Mouse (Mus musculus): ENCODE results near the gene Stmnd1. TPM values are rescaled to one million over a fixed set of nuclear protein-coding genes. Genes with fewer than 3 reads are reported as not detected.
A peak's percentile ranks its signal among the peaks of the same experiment; 100 is the strongest.
"Not testable (repeated sequence)": the region's sequence is repeated elsewhere in the genome, so short reads cannot be mapped to it uniquely, and the experiment has no call there.

The Stmnd1 gene
- not detected in 2 replicates for polyA plus RNA-seq (2016; fragmentation: Nextera tagmentation; extraction: Ambion mirVana)

GRCm38 (mm10) chr13:46273453-46274110 is at the start of gene Stmnd1:
Gene Stmnd1 (plus strand): TSS chr13:46273721.
- peak within 1 kb of the TSS; percentile 67 for H3K27ac ChIP-seq (replicated peaks)
- no peaks in the 10 kb centered on the region for H3K36me3 ChIP-seq
- peaks cover 27% of the 10 kb centered on the region for H3K4me1 ChIP-seq
- WGBS: 21% methylated on average over 8 of the region's 8 CpGs
- peak within 1 kb of the TSS; percentile 46 for H3K4me3 ChIP-seq
- H3K9me3 ChIP-seq (replicated peaks): no peaks in the 10 kb centered on the region
- H3K27me3 ChIP-seq (ENCODE audit: low read depth, poor library complexity, severe bottlenecking): no peaks in the 10 kb centered on the region; the same call in 1 of the 2 replicates
- DNase-seq (ENCODE audit: low spot score): peak; percentile 40

- Histone ChIP-seq H3K9me3 (replicated peaks) (no peaks in the 10 kb centered on the region; the same call in 1 of the 2 replicates), H3K27me3 (ENCODE audit: low read depth, poor library complexity, severe bottlenecking) (no peaks in the 10 kb centered on the region), H3K4me3 (no peak overlapping the region), H3K27ac (replicated peaks) (no peak overlapping the region), H3K4me1 (peaks cover 6% of the 10 kb centered on the region; the same call in 1 of the 2 replicates), H3K36me3 (no peaks in the 10 kb centered on the region)
- 59% methylated on average over 2 of the region's 2 CpGs for WGBS
- DNase-seq (ENCODE audit: low spot score): no peak
Measured at GRCm38 (mm10) chr13:46226956-46227355, 46.6 kb upstream of the Stmnd1 start.

DNA sequence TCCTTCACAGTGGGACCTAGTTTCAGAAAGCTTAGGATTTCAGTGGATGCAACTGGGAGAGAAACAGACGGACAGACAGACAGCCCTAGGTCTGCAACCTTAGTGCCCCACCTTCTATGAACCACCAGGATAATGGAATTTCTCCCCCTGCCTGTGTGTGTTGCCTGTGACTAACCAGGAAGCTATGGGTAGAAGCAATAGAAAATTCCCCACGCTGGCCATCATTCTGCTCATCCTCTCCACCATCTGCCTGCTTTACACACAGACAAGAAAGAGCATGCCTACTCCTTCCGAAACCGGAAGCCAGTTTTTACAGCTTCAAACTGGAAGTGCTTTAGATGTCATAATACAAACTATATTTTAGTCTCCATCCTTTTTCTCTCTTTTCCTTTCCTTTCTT is 46.0 kb upstream of the Stmnd1 start:
- no peaks in the 10 kb centered on the region; the same call in 1 of the 2 replicates for H3K9me3 ChIP-seq (replicated peaks)
- H3K4me3 ChIP-seq: no peak overlapping the region
- no peaks in the 10 kb centered on the region for H3K36me3 ChIP-seq
- no peak for DNase-seq (ENCODE audit: low spot score)
- H3K4me1 ChIP-seq: peaks cover 6% of the 10 kb centered on the region; the same call in 1 of the 2 replicates
- 89% methylated on average over 4 of the region's 4 CpGs for WGBS
- no peak overlapping the region for H3K27ac ChIP-seq (replicated peaks)
- no peaks in the 10 kb centered on the region for H3K27me3 ChIP-seq (ENCODE audit: low read depth, poor library complexity, severe bottlenecking)

DNA sequence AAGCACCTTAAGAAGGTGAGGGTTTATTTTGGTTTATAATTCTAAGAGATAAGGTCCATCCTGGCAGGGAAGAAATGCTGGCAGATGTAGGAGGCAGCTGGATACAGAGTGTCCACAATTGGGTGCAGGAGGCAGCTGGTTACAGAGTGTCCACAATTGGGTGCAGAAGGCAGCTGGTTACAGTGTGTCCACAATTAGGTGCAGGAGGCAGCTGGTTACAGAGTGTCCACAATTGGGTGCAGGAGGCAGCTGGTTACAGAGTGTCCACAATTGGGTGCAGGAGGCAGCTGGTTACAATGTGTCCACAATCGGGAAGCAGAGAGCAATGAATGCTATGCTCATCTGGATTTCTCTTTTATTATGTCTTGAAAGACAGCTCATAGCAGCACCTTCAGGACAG is 44.8 kb upstream of the Stmnd1 start:
- DNase-seq (ENCODE audit: low spot score); H3K4me3 ChIP-seq; H3K27ac ChIP-seq (replicated peaks); H3K4me1 ChIP-seq; H3K36me3 ChIP-seq; H3K27me3 ChIP-seq (ENCODE audit: low read depth, poor library complexity, severe bottlenecking); H3K9me3 ChIP-seq (replicated peaks): not testable (repeated sequence)
- WGBS: 89% methylated on average over 1 of the region's 1 CpGs

DNA sequence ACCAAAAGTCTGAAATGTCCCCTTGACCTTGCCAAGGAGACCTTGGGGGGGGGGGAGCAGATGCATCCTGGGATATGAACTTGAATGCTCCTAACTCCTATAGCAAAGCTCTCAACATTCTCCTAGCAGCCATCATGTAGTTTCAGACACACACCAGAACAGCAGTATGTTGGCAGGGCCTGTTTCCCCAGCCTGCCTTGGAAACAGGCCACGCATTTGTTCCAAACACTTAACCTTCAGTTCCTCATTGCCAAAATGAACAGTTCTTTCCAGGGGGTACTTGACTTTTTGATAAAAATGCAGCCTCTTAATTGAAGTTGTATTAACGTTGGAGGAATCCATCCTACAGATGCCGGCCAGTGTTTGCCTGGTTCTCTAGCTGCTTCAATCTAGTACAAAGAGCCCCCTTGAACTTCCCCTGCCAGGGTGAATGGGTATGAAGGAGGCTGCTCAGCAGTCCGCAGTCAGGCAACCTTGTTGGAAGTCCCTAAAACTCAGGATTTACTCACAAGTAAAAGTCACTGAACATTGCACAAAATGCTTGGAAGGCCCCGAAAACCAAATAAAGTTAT is 41.9 kb upstream of the Stmnd1 start:
- 87% methylated on average over 5 of the region's 5 CpGs for WGBS
- H3K27ac ChIP-seq (replicated peaks): no peak overlapping the region
- no peaks in the 10 kb centered on the region; the same call in 1 of the 2 replicates for H3K9me3 ChIP-seq (replicated peaks)
- no peaks in the 10 kb centered on the region for H3K36me3 ChIP-seq
- H3K4me3 ChIP-seq: no peak overlapping the region
- peaks cover 6% of the 10 kb centered on the region; the same call in 1 of the 2 replicates for H3K4me1 ChIP-seq
- no peaks in the 10 kb centered on the region for H3K27me3 ChIP-seq (ENCODE audit: low read depth, poor library complexity, severe bottlenecking)
- DNase-seq (ENCODE audit: low spot score): no peak

- WGBS: 84% methylated on average over 7 of the region's 7 CpGs
- no peak for DNase-seq (ENCODE audit: low spot score)
- H3K27me3 ChIP-seq (ENCODE audit: low read depth, poor library complexity, severe bottlenecking): no peaks in the 10 kb centered on the region
Measured at GRCm38 (mm10) chr13:46237723-46238349, 35.7 kb upstream of the Stmnd1 start.

GRCm38 (mm10) chr13:46238796-46239195 is 34.7 kb upstream of the Stmnd1 start:
- Histone ChIP-seq H3K27ac (replicated peaks) (no peak overlapping the region), H3K4me1 (peaks cover 8% of the 10 kb centered on the region; the same call in 1 of the 2 replicates), H3K36me3 (no peaks in the 10 kb centered on the region), H3K9me3 (replicated peaks) (no peaks in the 10 kb centered on the region), H3K27me3 (ENCODE audit: low read depth, poor library complexity, severe bottlenecking) (no peaks in the 10 kb centered on the region), H3K4me3 (no peak overlapping the region)
- 88% methylated on average over 7 of the region's 7 CpGs for WGBS
- DNase-seq (ENCODE audit: low spot score): no peak

More at GRCm38 (mm10) chr13:46237723-46238349, 35.7 kb upstream of the Stmnd1 start:
- no peak overlapping the region for H3K27ac ChIP-seq (replicated peaks)
- no peaks in the 10 kb centered on the region for H3K36me3 ChIP-seq
- H3K4me3 ChIP-seq: no peak overlapping the region
- H3K4me1 ChIP-seq: peaks cover 8% of the 10 kb centered on the region; the same call in 1 of the 2 replicates
- H3K9me3 ChIP-seq (replicated peaks): no peaks in the 10 kb centered on the region

DNA sequence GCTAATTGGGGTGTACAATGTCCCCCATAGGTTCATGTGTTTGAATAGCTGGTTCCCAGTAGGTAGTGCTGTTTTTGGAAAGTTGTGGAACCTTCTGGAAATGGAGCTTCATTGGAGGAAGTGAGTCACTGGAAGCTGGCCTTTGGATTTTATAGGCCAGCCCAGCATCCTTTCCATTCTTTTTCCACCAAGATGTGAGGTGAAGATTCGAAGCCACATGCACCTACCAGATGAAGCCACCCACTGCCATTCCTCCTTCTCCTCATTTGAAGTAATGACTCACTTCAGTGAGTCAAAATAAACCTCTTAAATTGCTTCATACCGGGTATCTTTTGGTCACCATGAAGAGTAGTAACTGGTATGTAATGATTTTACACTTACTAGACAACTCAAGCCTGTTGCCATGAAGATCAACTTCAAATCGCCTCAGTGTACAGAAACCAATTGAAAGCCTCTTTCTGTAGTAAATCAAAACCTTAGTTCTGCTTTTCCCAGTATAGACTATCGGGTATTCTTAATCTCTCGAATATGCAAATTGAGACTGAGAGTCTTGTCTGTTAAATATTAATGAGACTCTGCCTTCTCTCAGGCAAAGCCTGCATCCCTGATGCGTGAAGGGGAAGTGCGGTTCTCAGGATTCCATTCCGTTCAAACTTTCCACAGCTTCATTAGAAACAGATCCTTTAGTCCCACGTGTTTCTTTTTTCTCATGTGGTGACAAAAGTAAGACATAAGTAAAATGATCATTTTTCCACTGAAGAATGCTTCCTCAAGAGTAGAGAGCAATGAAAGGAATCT is 31.9 kb upstream of the Stmnd1 start:
- Histone ChIP-seq H3K27ac (replicated peaks) (no peak overlapping the region), H3K27me3 (ENCODE audit: low read depth, poor library complexity, severe bottlenecking) (no peaks in the 10 kb centered on the region), H3K9me3 (replicated peaks) (no peaks in the 10 kb centered on the region), H3K4me1 (peaks cover 8% of the 10 kb centered on the region; the same call in 1 of the 2 replicates), H3K36me3 (no peaks in the 10 kb centered on the region), H3K4me3 (no peak overlapping the region)
- no peak for DNase-seq (ENCODE audit: low spot score)
- WGBS: 74% methylated on average over 9 of the region's 9 CpGs

DNA sequence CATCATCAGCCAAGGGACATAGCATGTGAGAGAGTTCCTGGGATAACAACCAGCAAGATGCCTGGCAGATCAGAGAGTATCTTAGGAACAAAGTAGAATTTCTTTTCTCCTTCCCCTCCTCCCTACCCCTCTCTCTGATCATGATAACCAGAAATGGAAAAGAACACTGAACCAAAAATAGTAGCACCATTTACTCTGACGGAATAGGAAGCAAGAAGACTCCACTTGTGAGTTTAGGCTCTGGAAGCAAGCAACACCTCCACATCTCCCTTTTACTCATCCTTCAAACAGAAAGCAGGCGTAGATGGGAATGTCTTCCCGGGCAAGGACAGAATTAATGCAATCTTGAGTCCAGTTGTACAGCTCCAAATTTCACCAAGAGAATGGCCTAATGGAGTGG is 19.8 kb upstream of the Stmnd1 start:
- H3K4me1 ChIP-seq: no peaks in the 10 kb centered on the region
- H3K27ac ChIP-seq (replicated peaks): no peak overlapping the region
- DNase-seq (ENCODE audit: low spot score): no peak
- H3K36me3 ChIP-seq: no peaks in the 10 kb centered on the region
- H3K9me3 ChIP-seq (replicated peaks): no peaks in the 10 kb centered on the region
- no peak overlapping the region for H3K4me3 ChIP-seq
- no peaks in the 10 kb centered on the region for H3K27me3 ChIP-seq (ENCODE audit: low read depth, poor library complexity, severe bottlenecking)
- WGBS: 94% methylated on average over 3 of the region's 3 CpGs

GRCm38 (mm10) chr13:46254171-46254570 is 19.4 kb upstream of the Stmnd1 start:
- 94% methylated on average over 5 of the region's 5 CpGs for whole genome bisulfite sequencing
- no peaks in the 10 kb centered on the region for H3K27me3 ChIP-seq (ENCODE audit: low read depth, poor library complexity, severe bottlenecking)

GRCm38 (mm10) chr13:46255616-46256015 is 17.9 kb upstream of the Stmnd1 start:
- Histone ChIP-seq H3K4me1 (no peaks in the 10 kb centered on the region), H3K27me3 (ENCODE audit: low read depth, poor library complexity, severe bottlenecking) (no peaks in the 10 kb centered on the region), H3K4me3 (no peak overlapping the region), H3K36me3 (no peaks in the 10 kb centered on the region), H3K27ac (replicated peaks) (no peak overlapping the region), H3K9me3 (replicated peaks) (no peaks in the 10 kb centered on the region)
- no peak for DNase-seq (ENCODE audit: low spot score)
- 83% methylated on average over 6 of the region's 6 CpGs for WGBS

More at GRCm38 (mm10) chr13:46254171-46254570, 19.4 kb upstream of the Stmnd1 start:
- DNase-seq (ENCODE audit: low spot score): no peak
- Histone ChIP-seq H3K4me1 (no peaks in the 10 kb centered on the region), H3K36me3 (no peaks in the 10 kb centered on the region), H3K4me3 (no peak overlapping the region), H3K9me3 (replicated peaks) (no peaks in the 10 kb centered on the region), H3K27ac (replicated peaks) (no peak overlapping the region)

- peak; percentile 57 for DNase-seq (ENCODE audit: low spot score)
- Histone ChIP-seq H3K27ac (replicated peaks) (no peak overlapping the region), H3K27me3 (ENCODE audit: low read depth, poor library complexity, severe bottlenecking) (no peaks in the 10 kb centered on the region), H3K36me3 (no peaks in the 10 kb centered on the region), H3K9me3 (replicated peaks) (no peaks in the 10 kb centered on the region), H3K4me1 (no peaks in the 10 kb centered on the region), H3K4me3 (no peak overlapping the region)
- WGBS: 3% methylated on average over 4 of the region's 4 CpGs
Measured at GRCm38 (mm10) chr13:46257847-46258246, 15.7 kb upstream of the Stmnd1 start.

Measured in midbrain, embryonic 10.5 days (tissue).